Mouse (Mus musculus) large intestine, adult 2 months (tissue): ENCODE data around the gene Ntng1. TPM values are rescaled to one million over a fixed set of nuclear protein-coding genes. Genes with fewer than 3 reads are reported as not detected.

Experiments used
- DNase-seq: peaks from one replicate; pipeline ENCODE4 v3.0.0-alpha.2; 2012; ENCODE audit warnings: low read depth, low spot score
- WGBS: fragments of 180-500 bp; shearing (Covaris S2); methylation state at CpG from one replicate; pipeline ENCODE4 v1.1.7; 2018; 5-methylcytosine and 5-hydroxymethylcytosine counted together
- polyA plus RNA-seq: library from polyadenylated mRNA; depleted of rRNA; stranded (reverse); fragments of >200 nt; gene quantifications from 2 replicates; pipeline ENCODE4 v1.2.3, GENCODE M21; 2012

Gene Ntng1
- polyA plus RNA-seq, 1 experiment, result 0.19 TPM

DNA sequence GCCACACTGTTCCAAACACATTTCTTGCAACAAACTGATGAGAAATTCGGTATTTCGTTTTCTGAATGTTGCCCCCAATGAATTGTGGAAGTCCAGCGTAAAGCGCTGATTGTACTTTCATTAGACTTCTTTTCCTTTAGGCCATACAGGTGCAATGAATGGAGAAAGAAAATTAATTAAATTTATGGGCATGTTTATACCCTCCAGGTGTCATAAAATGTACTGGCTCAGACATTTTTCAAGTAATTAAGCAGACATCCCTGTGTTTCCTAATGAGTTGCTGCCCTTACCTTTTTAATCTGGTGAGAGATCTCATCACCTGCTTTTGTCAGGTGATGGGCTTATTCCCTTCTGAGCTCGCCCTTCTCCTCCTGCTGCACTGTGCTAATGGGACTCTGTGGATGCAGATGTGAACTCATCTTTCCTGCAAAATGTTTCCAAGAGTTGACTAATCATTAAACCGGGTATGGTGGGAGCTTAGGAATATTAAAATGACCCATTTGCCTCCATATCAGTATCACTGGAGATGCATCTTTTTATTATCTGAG, 79.0 kb downstream of the Ntng1 start:
- 84% methylated on average over 6 of the region's 6 CpGs for WGBS
- DNase-seq, result no peak

DNA sequence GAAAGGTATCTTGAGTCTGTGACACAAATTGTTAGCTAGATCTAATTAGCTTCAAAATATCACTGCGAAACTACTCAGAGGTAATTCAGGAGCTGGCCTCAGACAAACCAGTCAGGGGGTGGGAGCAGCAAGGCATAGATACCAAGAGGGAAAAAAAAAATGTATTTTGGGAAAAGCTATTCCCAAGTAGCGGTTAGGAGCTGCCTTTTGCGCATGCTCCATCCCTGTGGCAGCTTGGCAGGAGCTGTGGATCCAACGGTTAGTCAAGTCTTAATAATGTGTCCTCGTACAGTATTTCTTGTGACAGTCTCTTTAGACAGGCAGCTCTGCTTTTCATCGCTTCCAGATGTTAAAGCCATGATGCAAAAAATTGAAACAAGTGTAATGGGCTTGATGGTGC, 87.9 kb downstream of the Ntng1 start:
- no peak for DNase-seq
- WGBS, result 85% methylated on average over 6 of the region's 6 CpGs

DNA sequence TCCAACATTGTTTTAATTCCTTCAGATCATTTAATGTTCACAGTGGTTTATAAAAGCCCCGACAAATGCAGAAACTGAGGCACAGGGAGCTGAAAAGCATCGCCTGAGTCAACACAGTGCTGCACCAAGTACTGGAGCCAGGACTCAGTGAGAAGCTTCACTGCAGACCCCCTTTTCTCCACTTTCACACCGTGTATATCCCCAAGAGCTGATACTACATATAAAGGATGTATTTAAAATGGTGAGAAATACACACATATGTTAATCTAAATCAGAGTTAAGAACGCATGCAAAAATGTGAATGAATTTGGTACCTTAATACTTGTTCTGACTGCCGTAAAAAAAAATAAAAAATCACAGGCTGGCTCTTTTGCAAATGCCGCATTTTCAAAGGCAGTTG, 88.4 kb downstream of the Ntng1 start:
- DNase-seq, result no peak
- WGBS, result 87% methylated on average over 6 of the region's 6 CpGs

DNA sequence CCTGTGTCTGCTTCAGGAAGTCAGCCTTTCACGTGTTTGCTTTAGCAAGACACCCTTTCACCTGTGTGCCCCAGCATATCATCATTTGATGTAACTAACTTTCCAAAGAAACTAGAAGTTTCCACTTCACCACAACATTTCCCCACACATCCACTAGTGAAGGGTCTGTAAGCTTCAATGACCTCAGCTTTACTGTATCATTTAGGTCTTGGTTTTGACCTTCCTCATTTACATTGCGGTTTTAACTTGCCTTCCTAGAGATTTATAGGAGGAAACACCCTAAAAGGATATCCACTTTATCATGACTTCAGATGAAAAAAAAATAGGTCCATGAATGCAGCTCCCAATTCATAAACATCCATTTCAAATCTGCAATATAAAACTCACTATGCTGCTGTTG, 89.7 kb downstream of the Ntng1 start:
- WGBS, result 74% methylated on average over 2 of the region's 2 CpGs
- no peak for DNase-seq

DNA sequence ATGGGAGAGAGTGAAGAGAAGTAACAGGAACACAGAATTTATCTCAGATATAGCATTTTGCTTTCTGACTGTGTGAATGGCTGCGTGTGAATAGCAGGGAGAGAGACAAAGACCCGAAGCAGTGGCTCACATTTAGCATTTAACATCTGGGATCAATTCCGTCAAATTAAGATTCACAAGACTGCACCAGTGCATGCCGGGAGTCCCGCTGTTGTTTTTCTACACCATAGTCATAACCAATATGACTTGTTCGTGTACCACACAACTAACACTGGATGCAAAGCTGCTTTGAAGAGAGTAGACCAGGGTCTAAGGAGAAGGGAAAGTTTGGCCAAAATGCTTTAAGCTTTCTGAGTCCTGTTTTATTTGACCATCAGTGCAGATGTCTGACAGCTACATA, 95.7 kb downstream of the Ntng1 start:
- no peak for DNase-seq
- 86% methylated on average over 6 of the region's 6 CpGs for WGBS

DNA sequence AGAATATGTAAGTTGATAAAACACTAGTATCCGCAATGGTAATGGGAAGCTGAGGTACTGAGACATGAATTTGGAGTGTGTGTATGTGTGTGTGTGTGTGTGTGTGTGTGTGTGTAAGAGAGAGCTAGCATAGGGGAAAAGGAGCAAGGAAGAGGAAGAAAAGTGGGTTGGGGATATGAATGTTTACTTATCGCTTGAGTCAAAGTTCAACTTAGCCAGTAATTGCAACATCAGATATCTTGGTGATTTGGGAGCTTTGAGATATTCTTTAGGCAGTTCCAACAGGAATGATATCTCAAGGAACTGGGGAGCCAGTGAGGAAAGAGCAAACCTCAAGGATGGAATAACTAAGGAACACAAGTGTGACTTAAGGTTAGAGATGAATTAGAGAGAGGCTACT, 97.1 kb downstream of the Ntng1 start:
- 84% methylated on average over 2 of the region's 2 CpGs for WGBS
- DNase-seq, result no peak

DNA sequence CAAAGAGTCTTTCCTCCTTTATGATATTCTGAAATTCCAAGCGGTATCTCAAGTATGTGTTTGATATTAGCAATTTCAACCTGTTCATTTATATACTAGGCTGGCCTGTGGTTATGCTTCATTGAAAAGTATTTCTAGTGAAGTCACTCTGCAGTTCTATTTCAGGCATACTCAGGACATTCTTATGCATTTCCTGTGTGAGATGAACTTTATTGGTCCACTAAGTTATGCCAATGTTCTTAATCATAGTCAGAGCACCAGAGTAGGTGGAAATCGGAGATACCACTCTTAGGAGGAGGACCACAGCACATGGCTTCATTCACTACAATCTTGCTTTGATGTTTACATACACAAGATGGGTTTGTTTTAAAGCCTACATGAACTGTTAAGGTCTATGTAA, 99.6 kb downstream of the Ntng1 start:
- DNase-seq, result no peak
- WGBS, result 84% methylated on average over 2 of the region's 2 CpGs

DNA sequence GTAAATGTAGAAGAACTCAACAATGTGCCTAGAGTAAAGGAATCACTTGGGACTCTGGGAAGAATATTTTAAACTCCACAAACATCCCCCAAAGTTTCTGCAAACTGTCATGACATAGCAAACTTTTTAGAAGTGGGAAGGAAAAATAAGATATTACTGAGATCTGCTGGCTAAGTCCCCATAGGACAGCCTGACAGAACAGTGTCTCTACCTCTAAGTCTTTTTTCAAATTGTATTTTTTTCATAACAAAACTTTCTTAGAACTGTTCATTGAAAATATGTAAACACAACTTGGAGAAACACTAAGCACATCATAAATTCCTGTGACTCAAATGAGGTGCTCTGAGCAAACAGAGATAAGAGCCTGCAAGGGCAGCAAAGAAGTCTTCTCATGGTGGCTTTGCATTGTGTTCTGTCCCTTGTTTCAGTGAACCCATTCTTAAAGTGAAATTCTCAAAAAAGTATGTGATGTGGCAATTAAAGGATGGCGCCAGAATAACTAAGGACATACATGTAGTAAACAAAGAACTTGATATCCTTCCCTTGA, 100.1 kb downstream of the Ntng1 start:
- WGBS, result 68% methylated on average over 1 of the region's 1 CpGs
- no peak for DNase-seq

DNA sequence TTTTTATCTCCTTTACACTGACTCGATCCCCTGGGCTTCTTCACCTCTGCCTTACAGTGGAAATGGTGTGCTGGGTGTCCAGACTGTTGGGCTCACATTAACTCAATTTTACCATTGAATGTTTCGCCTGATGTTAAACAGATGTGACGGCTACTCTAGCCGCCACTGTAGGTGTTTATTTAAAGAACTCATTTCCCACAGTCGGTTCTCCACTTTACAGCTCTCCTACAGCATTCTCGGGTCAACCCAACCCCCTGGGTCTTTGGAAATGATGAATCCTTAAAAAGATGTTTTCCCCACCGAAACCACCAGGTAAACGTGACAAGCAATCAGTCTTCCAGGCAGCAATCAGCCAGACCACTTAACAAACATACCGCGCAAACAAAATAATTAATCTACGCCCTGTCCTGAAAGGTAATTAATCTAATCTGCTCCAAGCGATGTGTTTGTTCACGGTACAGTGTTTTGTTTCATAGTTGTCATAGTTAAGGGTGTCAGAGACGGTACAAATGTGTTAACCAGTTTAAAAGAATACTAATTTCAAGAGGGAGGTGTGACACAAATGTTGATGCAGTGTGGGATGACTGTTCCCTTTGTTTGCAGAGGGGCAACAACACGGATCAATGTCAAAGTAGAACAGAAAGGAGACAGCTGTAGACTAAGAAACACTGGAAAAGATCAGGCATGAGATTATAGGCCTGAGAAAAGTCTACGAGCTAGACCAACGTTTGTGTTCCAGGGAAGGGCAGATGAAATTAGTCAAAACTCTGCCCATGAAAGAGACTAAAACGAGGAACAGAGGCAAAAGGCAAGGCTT, 120.8 kb downstream of the Ntng1 start:
- DNase-seq, result no peak
- 30% methylated on average over 18 of the region's 18 CpGs for WGBS

DNA sequence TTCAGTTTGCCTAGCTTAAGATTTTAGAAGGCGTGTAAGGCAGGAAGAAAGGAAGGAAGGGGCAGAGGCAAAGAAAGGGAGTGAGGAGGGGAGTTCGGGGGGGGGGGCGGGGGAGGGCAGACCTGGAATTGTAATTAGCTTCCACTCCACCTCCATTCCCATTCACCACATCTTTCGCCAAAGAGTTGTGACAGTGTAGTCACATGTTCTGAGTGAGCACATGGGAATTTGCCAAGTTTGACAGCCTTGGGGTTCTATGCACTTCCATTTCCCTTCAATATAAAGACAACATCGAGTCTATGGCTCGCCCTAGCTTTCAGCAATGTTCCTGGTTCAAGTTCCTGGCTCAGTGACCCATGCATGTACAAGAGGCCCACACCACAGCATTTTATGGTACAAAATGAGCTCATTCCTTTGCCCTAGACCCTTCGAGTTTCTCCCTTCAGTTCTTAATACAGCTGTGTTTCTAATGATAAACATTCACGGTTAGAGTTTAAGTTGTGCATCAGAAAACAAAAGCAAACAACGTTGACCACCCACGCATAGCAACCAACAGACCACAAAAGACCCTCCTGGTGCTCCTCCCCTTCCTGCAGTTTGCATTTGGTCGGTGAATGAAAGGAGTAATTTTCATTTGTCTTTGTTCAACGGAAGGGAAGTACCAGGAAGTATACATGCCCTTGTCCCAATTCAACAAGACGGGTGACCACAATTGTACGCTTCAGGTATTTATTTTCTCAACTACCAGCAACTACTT, 132.8 kb downstream of the Ntng1 start:
- WGBS, result 81% methylated on average over 14 of the region's 14 CpGs
- DNase-seq, result no peak

DNA sequence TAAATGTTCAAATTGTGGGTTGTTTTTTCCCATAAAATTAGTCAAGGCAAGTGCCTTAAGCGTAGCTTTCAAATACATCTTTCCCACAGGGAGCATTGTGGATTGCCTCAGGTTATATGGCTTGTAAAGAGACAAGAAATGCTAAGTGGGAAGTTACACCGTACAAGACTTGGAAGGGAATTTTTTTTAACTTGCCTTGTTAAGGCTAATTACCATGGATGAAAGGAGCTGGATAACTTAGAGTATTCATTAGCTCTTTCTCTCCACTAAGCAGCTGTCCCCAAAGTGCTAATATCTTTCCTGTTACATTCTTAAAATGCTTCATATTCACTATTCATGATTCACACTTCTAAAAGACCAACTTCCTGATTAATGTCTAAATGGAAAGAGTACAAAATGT, 133.4 kb downstream of the Ntng1 start:
- WGBS, result 78% methylated on average over 2 of the region's 2 CpGs
- DNase-seq, result no peak

DNA sequence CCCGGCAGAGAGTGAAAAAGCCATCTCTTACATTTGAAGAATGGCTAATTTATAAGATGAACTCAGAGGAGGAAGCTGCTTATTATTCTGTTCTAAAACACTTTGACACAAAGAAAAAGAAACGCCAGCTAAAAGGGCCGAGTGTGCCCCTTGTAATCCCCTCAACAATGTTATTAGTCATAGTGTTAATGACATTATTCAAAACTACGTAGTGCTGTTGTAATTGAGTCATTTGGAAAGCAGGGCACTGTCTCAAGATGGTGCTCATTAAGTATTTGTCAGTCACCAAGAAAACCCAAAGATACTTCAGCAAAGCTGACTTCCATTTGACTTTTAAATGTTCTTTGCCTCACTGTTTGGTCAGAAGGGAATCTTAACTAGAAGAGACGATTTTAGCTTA, 143.5 kb downstream of the Ntng1 start:
- WGBS, result 66% methylated on average over 5 of the region's 5 CpGs
- DNase-seq, result no peak

DNA sequence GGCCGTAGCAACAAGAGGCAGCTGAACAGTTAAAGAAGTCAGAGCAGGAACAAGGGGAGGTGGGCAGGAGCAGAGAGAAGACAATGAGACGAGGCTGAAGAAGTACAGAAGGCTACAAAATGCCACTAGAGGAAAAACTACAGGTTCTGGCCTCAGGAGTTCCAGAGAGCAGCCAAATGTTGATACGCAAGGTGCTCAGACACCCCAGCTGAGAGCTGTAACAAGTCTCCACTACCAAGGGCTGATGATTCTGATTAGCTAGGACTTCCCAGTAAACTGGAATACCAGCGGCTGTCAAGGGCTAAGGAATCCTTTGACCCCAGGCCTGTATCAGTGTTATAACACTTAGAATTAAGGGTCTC, 148.2 kb downstream of the Ntng1 start:
- DNase-seq, result no peak
- 52% methylated on average over 4 of the region's 4 CpGs for WGBS

DNA sequence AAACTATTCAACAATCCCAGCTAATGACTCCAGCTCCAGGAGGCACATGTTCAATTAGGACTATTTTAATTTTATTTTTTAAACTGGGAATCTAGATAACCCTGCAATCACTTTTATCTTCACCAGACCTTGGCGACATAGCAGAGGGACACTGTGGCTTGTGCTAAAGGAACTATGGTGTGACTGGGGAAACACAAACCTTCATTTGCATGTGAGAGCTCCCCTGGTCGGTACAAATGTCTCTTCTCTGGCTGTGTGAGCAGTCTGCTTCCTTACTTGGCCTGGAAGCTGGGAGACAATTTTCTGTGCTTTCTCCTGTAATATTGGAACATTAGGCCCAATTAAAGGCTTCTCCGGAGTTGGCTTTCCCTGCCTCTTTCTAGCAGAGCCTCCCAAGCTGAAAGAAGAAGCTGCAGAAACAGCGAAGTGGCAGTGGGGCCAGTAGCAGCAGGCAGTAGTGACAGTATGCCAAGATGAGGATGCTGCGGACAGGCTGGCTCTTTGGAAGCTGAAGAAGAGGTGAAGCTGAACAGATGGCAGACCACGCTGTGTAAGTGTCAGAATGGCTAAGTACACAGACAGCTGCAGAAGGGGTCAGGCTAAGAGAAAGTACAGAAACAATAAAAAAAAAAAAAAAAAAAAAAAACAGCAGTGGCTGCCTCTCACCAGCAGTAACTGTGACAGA, 148.7 kb downstream of the Ntng1 start:
- 44% methylated on average over 6 of the region's 6 CpGs for WGBS
- DNase-seq, result no peak

DNA sequence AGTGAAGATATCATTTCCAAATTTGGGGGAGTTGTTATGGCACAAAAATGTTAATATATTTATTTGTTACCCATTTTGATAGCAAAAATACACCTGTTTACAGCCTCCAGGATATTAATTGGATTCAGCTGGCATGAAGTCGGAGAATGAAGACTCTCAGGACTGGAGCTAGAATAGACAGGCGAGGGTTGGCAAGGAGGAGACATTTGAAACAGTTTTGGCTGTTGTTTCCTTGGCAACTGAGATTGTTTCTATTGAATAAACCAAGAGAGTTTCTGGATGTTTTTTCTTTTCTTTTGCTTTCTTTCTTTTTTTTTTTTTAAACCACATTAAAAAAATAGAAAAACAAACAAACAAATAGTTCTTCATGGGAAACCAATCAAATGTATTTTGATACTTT, 159.7 kb downstream of the Ntng1 start:
- WGBS, result 61% methylated on average over 2 of the region's 2 CpGs
- no peak for DNase-seq

DNA sequence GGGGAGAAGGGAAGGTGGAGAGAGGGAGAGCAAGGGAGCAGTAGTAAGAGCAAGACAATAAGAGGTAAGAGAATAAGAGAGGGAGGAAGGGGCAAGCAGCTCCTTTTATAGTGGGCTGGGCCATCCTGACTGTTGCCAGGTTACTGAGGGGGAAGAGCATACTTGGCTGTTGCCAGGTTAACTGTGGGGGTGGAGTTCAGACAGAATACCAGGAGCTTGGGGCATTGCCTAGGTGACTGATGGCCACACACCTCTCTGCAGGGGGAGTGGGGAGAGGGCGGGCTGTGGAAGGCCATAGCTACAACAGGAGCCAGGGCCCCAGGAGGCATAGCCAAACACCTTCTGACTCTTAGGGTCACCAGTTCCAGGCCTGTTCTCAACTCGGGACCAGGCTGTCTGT, 166.2 kb downstream of the Ntng1 start:
- 49% methylated on average over 2 of the region's 2 CpGs for WGBS
- no peak for DNase-seq

DNA sequence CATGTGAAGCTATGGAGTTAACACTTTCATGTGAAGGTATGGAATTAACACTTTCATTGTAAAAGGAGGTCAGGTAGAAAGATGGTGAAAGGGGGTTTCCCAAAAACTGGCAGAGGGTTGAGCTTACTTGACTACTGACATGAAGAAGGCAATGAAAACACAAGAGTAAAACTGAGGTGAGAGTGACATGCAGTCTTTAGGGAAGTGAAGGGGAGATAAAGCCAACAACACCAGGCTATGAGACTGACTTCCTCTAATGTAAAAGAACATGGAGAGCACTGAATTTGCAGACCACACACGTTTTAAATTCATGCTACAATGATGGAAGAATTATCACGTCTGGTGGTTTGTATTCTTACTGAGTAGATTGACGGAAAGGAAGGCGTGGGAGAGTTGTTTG, 168.7 kb downstream of the Ntng1 start:
- WGBS, result 75% methylated on average over 4 of the region's 4 CpGs
- DNase-seq, result no peak

DNA sequence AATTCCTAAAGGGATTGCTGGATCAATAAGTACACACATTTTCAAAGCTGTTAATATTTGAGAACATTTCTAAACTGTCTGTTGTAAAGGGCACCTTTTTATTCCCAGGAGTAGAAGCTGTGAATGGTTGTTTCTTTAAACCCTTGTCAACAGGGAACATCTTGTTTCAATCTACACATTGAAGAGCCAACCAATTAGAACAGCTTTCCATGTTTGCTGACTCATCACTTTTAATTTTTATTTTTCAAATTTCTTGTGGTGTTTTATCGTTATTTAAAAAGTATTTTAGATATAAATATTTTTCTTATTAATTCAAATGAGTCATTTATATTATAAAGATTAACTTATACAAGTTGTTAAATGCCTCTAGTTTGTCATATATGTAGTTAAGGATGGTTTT, 172.3 kb downstream of the Ntng1 start:
- WGBS, result 69% methylated on average over 1 of the region's 1 CpGs

DNA sequence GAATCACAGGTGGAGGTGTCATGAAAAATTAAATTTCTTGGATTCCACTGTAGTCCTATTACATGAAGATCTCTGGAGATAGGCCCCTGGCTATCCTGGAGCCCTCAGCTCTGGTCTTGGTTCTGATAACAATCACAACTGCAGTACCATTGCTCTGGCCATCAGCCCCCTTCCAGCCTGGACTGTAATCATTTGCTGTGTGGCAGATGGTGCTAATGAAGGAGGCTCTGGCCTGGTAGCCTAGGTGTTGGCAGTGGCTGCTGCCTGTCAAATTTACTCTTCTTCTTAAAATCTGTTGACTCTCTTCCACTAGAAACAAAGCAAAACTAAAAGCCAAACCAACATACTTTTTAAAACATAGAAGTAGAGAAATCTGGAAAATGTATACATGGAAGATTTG, 173.6 kb downstream of the Ntng1 start:
- no peak for DNase-seq

More for the DNA sequence above, 172.3 kb downstream of the Ntng1 start:
- no peak for DNase-seq

DNA sequence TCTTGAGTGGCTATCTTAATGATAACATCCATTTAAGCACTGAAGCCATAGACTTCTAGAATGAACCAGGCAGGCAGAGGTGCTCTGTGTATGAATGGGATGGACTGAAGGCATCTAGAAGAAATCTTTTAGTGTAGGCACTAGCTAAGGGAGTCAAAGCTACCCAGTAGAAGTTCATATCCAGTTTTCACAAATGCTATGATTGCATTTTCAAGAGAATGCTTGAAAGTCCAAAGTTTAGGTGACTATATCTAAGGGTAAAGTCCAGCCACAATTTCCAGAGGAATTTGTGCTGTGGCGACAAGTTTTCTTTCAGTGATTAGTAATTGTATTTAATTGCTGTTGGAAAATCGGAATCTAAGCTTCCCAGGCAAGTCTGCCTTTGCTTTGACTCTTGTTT, 181.2 kb downstream of the Ntng1 start:
- WGBS, result 51% methylated on average over 2 of the region's 2 CpGs
- DNase-seq, result no peak
